Mouse (Mus musculus) CH12.LX (cell line): ENCODE measurements around the gene Tox4. TPM values are rescaled to one million over a fixed set of nuclear protein-coding genes. Genes with fewer than 3 reads are reported as not detected.

Source experiments
- DNase-seq: peaks from one replicate; pipeline ENCODE4 v3.0.0-alpha.2; 2013; ENCODE audit errors: extremely low read depth
- H3K27ac ChIP-seq: 2 replicates; pipeline ENCODE4 v1.5.1; 2012; ENCODE audit warnings: low read depth, mild to moderate bottlenecking, control low read depth, moderate library complexity; ENCODE audit not compliant: insufficient read depth
- H3K27me3 ChIP-seq: replicated peaks from 2 replicates; pipeline ENCODE3; 2012; ENCODE audit warnings: inconsistent platforms
- H3K36me3 ChIP-seq, 2 experiments: replicated peaks in 1 of 2; 2 replicates each; pipeline versions ENCODE3 to v1.6.1; 2012; ENCODE audit warnings: inconsistent platforms in 1 of 2, low read length in 1 of 2, mild to moderate bottlenecking in 1 of 2, mixed read lengths in 1 of 2, moderate library complexity in 1 of 2; ENCODE audit not compliant: control insufficient read depth in 1 of 2, insufficient read depth in 1 of 2
- H3K4me1 ChIP-seq, 2 experiments: 2 replicates each; pipeline ENCODE4 v1.6.1; 2012; ENCODE audit warnings: inconsistent platforms in 1 of 2, moderate library complexity in 1 of 2; ENCODE audit not compliant: insufficient read depth in 2 of 2, control insufficient read depth in 1 of 2
- H3K4me2 ChIP-seq: 2 replicates; pipeline ENCODE4 v1.6.1; 2012; ENCODE audit warnings: low read depth, mild to moderate bottlenecking, control low read depth; ENCODE audit not compliant: poor library complexity, insufficient read depth, severe bottlenecking
- H3K4me3 ChIP-seq, 3 experiments: fragments of 150-350 bp in 1 of 3; sonication (generic) in 1 of 3; replicated peaks in 1 of 3; 2 replicates each; pipeline versions ENCODE3 to v1.5.1; 2011 to 2012; ENCODE audit warnings: low read depth in 2 of 3, low read length in 2 of 3, mild to moderate bottlenecking in 2 of 3, moderate library complexity in 2 of 3, control low read depth in 1 of 3, improper control_type of control experiment in 1 of 3, inconsistent platforms in 1 of 3, mixed read lengths in 1 of 3; ENCODE audit not compliant: poor library complexity in 1 of 3
- H3K79me2 ChIP-seq: replicated peaks from 2 replicates; pipeline ENCODE4 v1.6.1; 2012; ENCODE audit warnings: mild to moderate bottlenecking, moderate library complexity; ENCODE audit not compliant: control insufficient read depth, poor library complexity, insufficient read depth, severe bottlenecking; ENCODE audit errors: extremely low read depth
- H3K9ac ChIP-seq: 2 replicates; pipeline ENCODE4 v1.6.1; 2012; ENCODE audit warnings: low read depth, mild to moderate bottlenecking, control low read depth, moderate library complexity; ENCODE audit not compliant: insufficient read depth
- H3K9me3 ChIP-seq: replicated peaks from 2 replicates; pipeline ENCODE3; 2012; ENCODE audit warnings: low read length, inconsistent platforms, mixed read lengths
- CTCF ChIP-seq, 2 experiments: IDR thresholded peaks in 1 of 2; conservative IDR thresholded peaks in 1 of 2; 2 replicates each; pipeline ENCODE4 v1.5.1; 2011 to 2012; ENCODE audit warnings: low read depth in 2 of 2, low read length in 2 of 2, improper control_type of control experiment in 1 of 2, inconsistent platforms in 1 of 2, mild to moderate bottlenecking in 1 of 2, moderate library complexity in 1 of 2
- E2F4 ChIP-seq: IDR thresholded peaks from 2 replicates; pipeline ENCODE4 v1.6.1; 2011; ENCODE audit warnings: low read depth, low read length, improper control_type of control experiment; ENCODE audit not compliant: insufficient replicate concordance
- ELF1 ChIP-seq: IDR thresholded peaks from 2 replicates; pipeline ENCODE4 v1.6.1; 2014; ENCODE audit warnings: low read depth, mild to moderate bottlenecking, inconsistent platforms, low read length, improper control_type of control experiment
- GABPA ChIP-seq: IDR thresholded peaks from 2 replicates; pipeline ENCODE4 v1.6.1; 2012; ENCODE audit warnings: low read depth, low read length, improper control_type of control experiment, inconsistent platforms; ENCODE audit not compliant: insufficient replicate concordance
- HCFC1 ChIP-seq: IDR thresholded peaks from 2 replicates; pipeline ENCODE4 v1.6.1; 2012; ENCODE audit warnings: low read depth, mild to moderate bottlenecking, inconsistent platforms, low read length, improper control_type of control experiment
- JUND ChIP-seq: conservative IDR thresholded peaks from 2 replicates; pipeline ENCODE4 v1.6.1; 2011; ENCODE audit warnings: low read depth, low read length, improper control_type of control experiment
- KAT2A ChIP-seq: IDR thresholded peaks from 2 replicates; pipeline ENCODE4 v1.6.1; 2012; ENCODE audit warnings: low read length, improper control_type of control experiment, inconsistent platforms; ENCODE audit not compliant: insufficient replicate concordance
- MAFK ChIP-seq: IDR thresholded peaks from 2 replicates; pipeline ENCODE4 v1.6.1; 2011; ENCODE audit warnings: low read length, improper control_type of control experiment; ENCODE audit not compliant: insufficient replicate concordance
- NELFE ChIP-seq: IDR thresholded peaks from 2 replicates; pipeline ENCODE4 v1.6.1; 2011; ENCODE audit warnings: low read depth, low read length, improper control_type of control experiment
- NRF1 ChIP-seq: IDR thresholded peaks from 2 replicates; pipeline ENCODE4 v1.6.1; 2014; ENCODE audit warnings: low read depth, mild to moderate bottlenecking, inconsistent platforms, low read length, improper control_type of control experiment, moderate library complexity
- PAX5 ChIP-seq: IDR thresholded peaks from 2 replicates; pipeline ENCODE4 v1.6.1; 2012; ENCODE audit warnings: low read length, inconsistent platforms, mixed read lengths
- SIN3A ChIP-seq: IDR thresholded peaks from 2 replicates; pipeline ENCODE4 v1.6.1; 2012; ENCODE audit warnings: low read length, improper control_type of control experiment, inconsistent platforms
- SMC3 ChIP-seq: IDR thresholded peaks from 2 replicates; pipeline ENCODE4 v1.6.1; 2011; ENCODE audit warnings: low read depth, low read length, improper control_type of control experiment
- TBP ChIP-seq: conservative IDR thresholded peaks from 2 replicates; pipeline ENCODE4 v1.6.1; 2011; ENCODE audit warnings: low read depth, low read length, improper control_type of control experiment
- TCF12 ChIP-seq: IDR thresholded peaks from 2 replicates; pipeline ENCODE4 v1.6.1; 2014; ENCODE audit warnings: low read depth, mild to moderate bottlenecking, inconsistent platforms, low read length, improper control_type of control experiment
- ZKSCAN1 ChIP-seq: IDR thresholded peaks from 2 replicates; pipeline ENCODE4 v1.6.1; 2012; ENCODE audit warnings: low read depth, inconsistent platforms, low read length, improper control_type of control experiment, borderline replicate concordance
- ZNF384 ChIP-seq: IDR thresholded peaks from 2 replicates; pipeline ENCODE4 v1.6.1; 2012; ENCODE audit warnings: low read depth, low read length, improper control_type of control experiment, inconsistent platforms
- dilution Hi-C: fragments of 300-500 bp; cut with MboI; formaldehyde crosslinking; loops from 2 replicates; pipeline ENCODE4 v1.14.3; 2020; ENCODE audit warnings: low sequenced_read_pairs; ENCODE audit not compliant: extremely low pct_unique_long_range_greater_than_20kb, extremely low pct_ligation_motif_present
- in situ Hi-C: fragments of 300-500 bp; cut with MboI; formaldehyde crosslinking; loops from 3 replicates; pipeline ENCODE4 v1.14.3; 2019; ENCODE audit warnings: low sequenced_read_pairs, low pct_ligation_motif_present, low pct_unique_long_range_greater_than_20kb, mixed read lengths
- polyA plus RNA-seq: library from polyadenylated mRNA; unstranded; fragments of >175 nt; gene quantifications from 2 replicates; pipeline ENCODE4 v1.2.1, GENCODE M21; 2012; ENCODE audit warnings: low read depth; ENCODE audit not compliant: insufficient read length
- total RNA-seq, 2 experiments: library from RNA; depleted of rRNA; stranded (reverse); fragments of 300-350 nt in 1 of 2; fragments of >200 nt in 1 of 2; gene quantifications; 2 replicates each; pipeline ENCODE4 v1.2.3; 2012 to 2014

Gene Tox4
- total and polyA plus RNA-seq, 3 experiments: 43.5 to 56.3 (median 45.7) TPM

DNA sequence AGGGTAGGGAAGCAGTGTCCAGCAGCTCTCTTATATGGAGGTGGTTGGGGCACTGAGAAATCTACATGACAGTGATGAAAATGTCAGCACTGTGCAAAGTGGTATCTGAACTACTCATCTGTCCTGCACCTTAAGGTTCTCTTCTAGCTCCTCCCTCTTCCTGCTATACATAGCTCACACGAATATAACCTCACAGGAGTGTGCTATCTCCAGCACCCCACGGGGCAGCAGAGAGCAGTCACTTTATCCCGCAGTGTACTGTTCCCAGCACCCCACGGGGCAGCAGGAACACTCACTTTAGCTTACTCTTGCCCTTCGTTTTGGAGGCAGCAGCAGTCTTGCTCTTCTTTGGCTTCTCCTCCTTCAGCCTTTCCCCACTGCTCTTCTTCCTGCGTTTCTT is 46.7 kb upstream of the Tox4 start:
- dilution Hi-C loops: no loop called here

GRCm38 (mm10) chr14:52235165-52235564 is 43.8 kb upstream of the Tox4 start:
- Histone ChIP-seq H3K27ac (no peak overlapping the region), H3K27me3 (no peaks in the 10 kb centered on the region), H3K9me3 (no peaks in the 10 kb centered on the region), H3K79me2 (peaks cover 33% of the 10 kb centered on the region), H3K9ac (no peak overlapping the region)
- in situ Hi-C loops: no loop called here
- TF ChIP-seq ELF1 (no peak), TBP (no peak), PAX5 (no peak), NELFE (no peak), GABPA (no peak), TCF12 (no peak), CTCF (conservative IDR thresholded peaks at IDR 0.05 in 1 of 2, IDR thresholded peaks at IDR 0.05 in 1 of 2; ENCODE audit: low read depth in 2 of 2, low read length in 2 of 2) (no peak), JUND (no peak), SIN3A (no peak), SMC3 (no peak)
- TF ChIP-seq, all 38 proteins: peak for 0
- Histone ChIP-seq H3K4me3 (no peak overlapping the region), H3K36me3 (peaks cover 56 to 86% of the 10 kb centered on the region in 2 experiments), H3K4me1 (peaks cover 0 to 10% of the 10 kb centered on the region in 2 experiments; a peak in 2 of 4 replicates), H3K4me2 (no peak overlapping the region)
- dilution Hi-C loops: no loop called here
- no peak for DNase-seq

More for the DNA sequence above, 46.7 kb upstream of the Tox4 start:
- H3K36me3 ChIP-seq: peaks cover 72 to 98% of the 10 kb centered on the region in 2 experiments
- no peak overlapping the region for H3K27ac ChIP-seq
- peaks cover 0 to 12% of the 10 kb centered on the region in 2 experiments; a peak in 2 of 4 replicates for H3K4me1 ChIP-seq
- no peak for DNase-seq
- in situ Hi-C loops: no loop called here
- H3K9ac ChIP-seq: no peak overlapping the region
- peaks cover 11% of the 10 kb centered on the region for H3K79me2 ChIP-seq
- H3K4me2 ChIP-seq: no peak overlapping the region
- no peak overlapping the region for H3K4me3 ChIP-seq
- no peaks in the 10 kb centered on the region for H3K27me3 ChIP-seq
- no peaks in the 10 kb centered on the region for H3K9me3 ChIP-seq
- TF ChIP-seq ELF1 (no peak), ZNF384 (no peak), SIN3A (no peak), HCFC1 (no peak)
- TF ChIP-seq, all 38 proteins: peak for 0

- DNase-seq: no peak
- no peak for TF ChIP-seq KAT2A
- no peak for TF ChIP-seq GABPA
- no peak for TF ChIP-seq ZKSCAN1
- TF ChIP-seq HCFC1: no peak
- TF ChIP-seq NRF1: no peak
- no peak for TF ChIP-seq MAFK
- TF ChIP-seq E2F4: no peak
- TF ChIP-seq, all 38 proteins: peak for 0
- dilution Hi-C loops (no loop called here), in situ Hi-C loops (no loop called here)
- Histone ChIP-seq H3K4me3 (no peak overlapping the region), H3K79me2 (peaks cover 43% of the 10 kb centered on the region), H3K4me2 (no peak overlapping the region), H3K4me1 (peaks cover 0 to 10% of the 10 kb centered on the region in 2 experiments; a peak in 2 of 4 replicates), H3K9ac (no peak overlapping the region), H3K27ac (no peak overlapping the region), H3K9me3 (no peaks in the 10 kb centered on the region), H3K36me3 (peaks cover 48 to 82% of the 10 kb centered on the region in 2 experiments), H3K27me3 (no peaks in the 10 kb centered on the region)
Observed at GRCm38 (mm10) chr14:52236216-52236615, 42.7 kb upstream of the Tox4 start.
